Comparison of ENCODE assay signal across 15 mouse cellular contexts in genomic region chr1:134774247-134774646, GRCm38 (mm10).
A peak's percentile ranks its signal among the peaks of the same experiment; 100 is the strongest.
DNase-seq lines count a peak whose midpoint lies in the region; ATAC-seq lines count a peak whose summit lies in the region.
"Had no signal": no experiment of that assay in that cellular context is flagged by ENCODE, and none has a peak within 500 bp of the region (broad histone marks: within the 10 kb centered on the region; RNA-seq: fewer than 3 reads in every experiment).

No protein-coding gene starts in this region.

- H3K4me3 ChIP-seq in heart, embryonic 13.5 days: no peak overlapping the region
- no peak overlapping the region for H3K4me3 ChIP-seq in lung, embryonic 15.5 days
- no peak overlapping the region for H3K4me3 ChIP-seq in intestine, embryonic 14.5 days (ENCODE audit: low read depth, low read length)
- H3K4me3 ChIP-seq in stomach, embryonic 14.5 days (ENCODE audit: low read depth, low read length): no peak overlapping the region
- H3K4me3 ChIP-seq: hindbrain, embryonic 12.5 days; liver, embryonic 15.5 days; midbrain, embryonic 15.5 days had no signal

- no peak overlapping the region for H3K4me2 ChIP-seq in heart, embryonic 13.5 days
- H3K4me2 ChIP-seq in lung, embryonic 15.5 days: no peak overlapping the region
- no peak overlapping the region for H3K4me2 ChIP-seq in intestine, embryonic 14.5 days (ENCODE audit: low read length)
- no peak overlapping the region for H3K4me2 ChIP-seq in stomach, embryonic 14.5 days (replicated peaks; ENCODE audit: low read depth, low read length)
- H3K4me2 ChIP-seq: hindbrain, embryonic 12.5 days; liver, embryonic 15.5 days; midbrain, embryonic 15.5 days had no signal

- WGBS in heart, embryonic 13.5 days: 71% methylated on average over 2 of the region's 2 CpGs
- 45% methylated on average over 2 of the region's 2 CpGs for WGBS in lung, embryonic 15.5 days
- WGBS in intestine, embryonic 14.5 days: 51% methylated on average over 2 of the region's 2 CpGs
- 54% methylated on average over 2 of the region's 2 CpGs for WGBS in stomach, embryonic 14.5 days

- intact Hi-C loops in heart, postnatal 36 days (cut with DNase I): no loop called here

- H3K9me3 ChIP-seq in heart, embryonic 13.5 days: no peaks in the 10 kb centered on the region
- H3K9me3 ChIP-seq in lung, embryonic 15.5 days: no peaks in the 10 kb centered on the region
- no peaks in the 10 kb centered on the region for H3K9me3 ChIP-seq in intestine, embryonic 14.5 days (ENCODE audit: control insufficient read depth, low read length)
- no peaks in the 10 kb centered on the region for H3K9me3 ChIP-seq in stomach, embryonic 14.5 days (ENCODE audit: control insufficient read depth, low read depth, low read length)
- H3K9me3 ChIP-seq: hindbrain, embryonic 12.5 days; liver, embryonic 15.5 days; midbrain, embryonic 15.5 days had no signal

- H3K9ac ChIP-seq in heart, embryonic 13.5 days: no peak overlapping the region
- no peak overlapping the region for H3K9ac ChIP-seq in lung, embryonic 15.5 days
- H3K9ac ChIP-seq in intestine, embryonic 14.5 days (ENCODE audit: low read length): no peak overlapping the region
- no peak overlapping the region for H3K9ac ChIP-seq in stomach, embryonic 14.5 days (replicated peaks; ENCODE audit: low read depth, low read length)
- H3K9ac ChIP-seq: hindbrain, embryonic 12.5 days; liver, embryonic 15.5 days; midbrain, embryonic 15.5 days had no signal

- no peaks in the 10 kb centered on the region for H3K27me3 ChIP-seq in heart, embryonic 13.5 days (replicated peaks)
- H3K27me3 ChIP-seq in lung, embryonic 15.5 days: no peaks in the 10 kb centered on the region
- H3K27me3 ChIP-seq in intestine, embryonic 14.5 days (replicated peaks; ENCODE audit: control insufficient read depth, insufficient read depth, low read length): no peaks in the 10 kb centered on the region
- no peaks in the 10 kb centered on the region for H3K27me3 ChIP-seq in stomach, embryonic 14.5 days (ENCODE audit: control insufficient read depth, insufficient read depth, low read length)
- H3K27me3 ChIP-seq: hindbrain, embryonic 12.5 days; liver, embryonic 15.5 days; midbrain, embryonic 15.5 days had no signal

- peak overlapping the region; percentile 77 for H3K27ac ChIP-seq in heart, embryonic 13.5 days (replicated peaks)
- H3K27ac ChIP-seq in lung, embryonic 15.5 days: peak overlapping the region; percentile 95
- H3K27ac ChIP-seq in intestine, embryonic 14.5 days (ENCODE audit: low read depth): peak overlapping the region; percentile 92
- H3K27ac ChIP-seq in stomach, embryonic 14.5 days (ENCODE audit: low read length): peak overlapping the region; percentile 97
- H3K27ac ChIP-seq: hindbrain, embryonic 12.5 days; liver, embryonic 15.5 days; midbrain, embryonic 15.5 days had no signal

- no peak for ATAC-seq in heart, embryonic 13.5 days (ENCODE audit: extremely low read depth, insufficient number of reproducible peaks, low FRiP score, low TSS enrichment)
- peak; percentile 75; the same call in 1 of the 2 replicates for ATAC-seq in lung, embryonic 15.5 days (ENCODE audit: borderline replicate concordance, extremely low read depth, low FRiP score, low TSS enrichment)
- ATAC-seq in intestine, embryonic 14.5 days (replicated peaks; ENCODE audit: low FRiP score, low TSS enrichment, low read depth): peak; percentile 38; the same call in 1 of the 2 replicates
- no peak for ATAC-seq in stomach, embryonic 14.5 days (ENCODE audit: insufficient number of reproducible peaks, insufficient read depth, low FRiP score, low read depth)
- ATAC-seq: CD4-positive, CD25-positive, alpha-beta regulatory T cell, adult 4 months; midbrain, embryonic 15.5 days had no signal

- H3K36me3 ChIP-seq in heart, embryonic 13.5 days: peaks cover 75% of the 10 kb centered on the region
- peaks cover 3% of the 10 kb centered on the region; the same call in 1 of the 2 replicates for H3K36me3 ChIP-seq in lung, embryonic 15.5 days
- H3K36me3 ChIP-seq in intestine, embryonic 14.5 days (ENCODE audit: control insufficient read depth, insufficient read depth, low read length): peaks cover 56% of the 10 kb centered on the region
- peaks cover 6% of the 10 kb centered on the region; the same call in 1 of the 2 replicates for H3K36me3 ChIP-seq in stomach, embryonic 14.5 days (ENCODE audit: control insufficient read depth, insufficient read depth, low read length)

- peaks cover 66% of the 10 kb centered on the region for H3K4me1 ChIP-seq in heart, embryonic 13.5 days
- peaks cover 57% of the 10 kb centered on the region for H3K4me1 ChIP-seq in lung, embryonic 15.5 days
- peaks cover 48% of the 10 kb centered on the region for H3K4me1 ChIP-seq in intestine, embryonic 14.5 days (replicated peaks; ENCODE audit: control insufficient read depth, insufficient read depth, low read length)
- peaks cover 42% of the 10 kb centered on the region for H3K4me1 ChIP-seq in stomach, embryonic 14.5 days (ENCODE audit: control insufficient read depth, insufficient read depth, low read length)

- DNase-seq in heart, postnatal 36 days: no peak
- no peak for DNase-seq in lung, adult 18-20 months
- no peak for DNase-seq in intestine, embryonic 14.5 days (ENCODE audit: low spot score)
- DNase-seq in ovary, postnatal 36 days (ENCODE audit: low spot score): no peak
- no peak for DNase-seq in layer of hippocampus, postnatal 14 days (ENCODE audit: low spot score in 2 of 2)
- DNase-seq: cerebellum, adult 8-10 months; layer of hippocampus, adult 9-11 months; thymus, postnatal 36 days had no signal

Comparison
In these comparisons a context has a peak if more than half of its experiments do, and no peak if none do; other contexts are left out.
1. ATAC-seq: peak in lung, embryonic 15.5 days (single experiment) and intestine, embryonic 14.5 days (single experiment); none in heart, embryonic 13.5 days (single experiment) and stomach, embryonic 14.5 days (single experiment).
2. Peak in every context shown above with its lines, with median percentiles within 50 percentile points of each other: H3K27ac ChIP-seq.